Comparison of ENCODE assay signal across 8 mouse cellular contexts in the genomic region with DNA sequence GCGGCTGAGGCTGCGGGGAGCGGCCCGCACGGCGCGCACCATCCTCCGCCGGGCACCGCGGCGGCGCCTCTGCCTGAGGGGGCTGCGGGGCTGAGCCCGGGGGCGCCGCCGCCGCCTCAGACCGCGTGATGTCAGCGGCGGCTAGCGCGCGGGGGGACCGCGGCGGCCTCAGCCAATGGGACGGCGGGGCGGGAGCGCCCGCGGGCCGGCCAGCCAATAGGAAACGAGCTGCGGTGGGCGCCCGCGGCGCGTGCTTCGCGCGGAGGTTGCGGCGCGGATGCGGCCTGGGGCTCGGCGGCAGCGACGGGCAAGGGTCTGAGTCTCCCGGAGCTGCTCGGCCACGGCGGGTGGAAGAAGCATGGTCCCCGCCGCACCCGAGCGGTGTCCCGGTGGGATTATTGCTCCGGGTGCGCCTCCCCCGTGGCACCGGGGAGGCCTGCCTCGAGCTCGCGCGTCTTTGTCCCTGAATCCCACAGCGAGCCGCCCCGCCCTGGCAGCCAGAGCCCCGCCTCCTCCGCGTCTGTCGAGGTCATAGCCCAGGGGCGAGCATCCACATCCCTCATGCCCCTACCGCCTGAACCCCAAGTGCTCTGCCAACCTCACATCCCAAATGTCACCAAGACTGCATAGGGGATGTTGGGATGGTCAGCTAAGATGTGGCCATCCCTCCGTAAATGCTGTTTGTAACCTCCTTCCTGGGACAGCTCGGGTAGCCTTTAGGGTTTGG. TPM values are rescaled to one million over a fixed set of nuclear protein-coding genes. Genes with fewer than 3 reads are reported as not detected.
DNase-seq lines count a peak whose midpoint lies in the region; ATAC-seq and TF ChIP-seq lines count a peak whose summit lies in the region.

TSS of gene Rnf157 (minus strand) at position 129 of the 727 bp plus-strand sequence.

- H3K9me3 ChIP-seq in hindbrain, embryonic 14.5 days (ENCODE audit: control insufficient read depth, low read length), result no peaks in the 10 kb centered on the region

- H3K4me3 ChIP-seq in hindbrain, embryonic 14.5 days (replicated peaks; ENCODE audit: low read length), result peak within 1 kb of the TSS; percentile 88
- H3K4me3 ChIP-seq in left cerebral cortex, adult 2 months, result peak within 1 kb of the TSS; percentile 53
- peak within 1 kb of the TSS; percentile 43 for H3K4me3 ChIP-seq in macrophage (ENCODE audit: inconsistent target)

- no peaks in the 10 kb centered on the region for H3K36me3 ChIP-seq in hindbrain, embryonic 14.5 days (replicated peaks; ENCODE audit: control insufficient read depth, insufficient read depth)
- H3K36me3 ChIP-seq in macrophage (ENCODE audit: inconsistent target), result no peaks in the 10 kb centered on the region

- intact Hi-C loops in left cerebral cortex, adult 2 months (cut with DNase I), result loop anchor here (1.0 kb wide), 1 partner anchor 19 kb away; no protein-coding TSS in a partner anchor

- H3K27ac ChIP-seq in hindbrain, embryonic 14.5 days, result peak within 1 kb of the TSS; percentile 97
- peak within 1 kb of the TSS; percentile 98 for H3K27ac ChIP-seq in left cerebral cortex, adult 2 months
- H3K27ac ChIP-seq in macrophage, result no peak within 1 kb of the TSS

- H3K4me1 ChIP-seq in hindbrain, embryonic 14.5 days (replicated peaks; ENCODE audit: control insufficient read depth, insufficient read depth, low read length), result peaks cover 15% of the 10 kb centered on the region

- H3K79me2 ChIP-seq in macrophage (ENCODE audit: inconsistent target), result peaks cover 42% of the 10 kb centered on the region

- TF ChIP-seq CTCF in left cerebral cortex, adult 2 months (IDR thresholded peaks at IDR 0.05), result no peak

- WGBS in hindbrain, embryonic 14.5 days, result 2% methylated on average over 68 of the region's 82 CpGs
- 3% methylated on average over 69 of the region's 82 CpGs for WGBS in macrophage (ENCODE audit: missing documents)

- peak; percentile 97 for ATAC-seq in hindbrain, embryonic 14.5 days (ENCODE audit: low FRiP score)

- peak within 1 kb of the TSS; percentile 95 for H3K9ac ChIP-seq in hindbrain, embryonic 14.5 days

- no peaks in the 10 kb centered on the region for H3K27me3 ChIP-seq in hindbrain, embryonic 14.5 days (ENCODE audit: control insufficient read depth, insufficient read depth, low read length)

- DNase-seq in R1 (ENCODE audit: low read depth, low spot score), result peak; percentile 77
- peak; percentile 83 to 89 for DNase-seq in cerebellum, postnatal 4 days (ENCODE audit: low spot score in 2 of 2)
- peak; percentile 75 for DNase-seq in gastrocnemius, adult 18-20 months (ENCODE audit: low spot score)
- DNase-seq in hindbrain, embryonic 14.5 days (ENCODE audit: low spot score), result peak; percentile 92
- DNase-seq in left cerebral cortex, adult 2 months (ENCODE audit: extremely low spot score in 1 of 2, low spot score in 2 of 2), result peak; percentile 93
- DNase-seq in retina, postnatal 7 days (ENCODE audit: low read depth, low spot score), result peak; percentile 79
- peak; percentile 74 for DNase-seq in urinary bladder, postnatal 14 days (ENCODE audit: low spot score)

- peak within 1 kb of the TSS; percentile 74 for H3K4me2 ChIP-seq in hindbrain, embryonic 14.5 days (replicated peaks)

RNA-seq across cellular contexts. Expression of gene Rnf157, which starts in this region (rescaled TPM):
- total RNA-seq in gastrocnemius, adult 18-20 months (2021), result 10 to 100 TPM; 24.2 to 27.5 TPM
- polyA plus RNA-seq in hindbrain, embryonic 14.5 days (2014; fragmentation: Nextera tagmentation; extraction: Ambion mirVana), result 68.5 and 75.5 TPM in 2 replicates
- 100 to 1,000 TPM; 256 to 285 TPM for total RNA-seq in left cerebral cortex, adult 2 months (2021)
- 10 to 100 TPM in 22 of 26 experiments, 1 to 10 TPM in 4; 3.1 to 61.4 (median 29.3) TPM for total RNA-seq in macrophage (2018; cell fraction: chromatin; rRNA removed)
- 10 to 100 TPM; 10.5 to 18.6 (median 14.5) TPM for total RNA-seq in macrophage (2018; cell fraction: cytosol; rRNA removed)
- 10 to 100 TPM in 20 of 26 experiments, 1 to 10 TPM in 6; 6.5 to 53.5 (median 18.2) TPM for total RNA-seq in macrophage (2018; cell fraction: nucleus; rRNA removed)
- 12.1 to 23.4 TPM (median 14.0 TPM) in 3 replicates for polyA plus RNA-seq in macrophage (2018)

Comparison
In these comparisons a context has a peak if more than half of its experiments do, and no peak if none do; other contexts are left out.
1. RNA of gene Rnf157 (total RNA-seq): 256 to 285 TPM in left cerebral cortex, adult 2 months; 24.2 to 27.5 TPM in gastrocnemius, adult 18-20 months; every median in the first group is over 4 times any median in the second.
2. Peak in every context shown above with its lines, with median percentiles within 50 percentile points of each other: DNase-seq and H3K4me3 ChIP-seq.